Mouse (Mus musculus): ENCODE measurements at regions not wholly inside any gene's neighbourhood (a gene's known extent, or its start where the extent isn't known, plus 50 kb on each side); places are given as distances from the start of the nearest gene placed in this dataset.

DNA sequence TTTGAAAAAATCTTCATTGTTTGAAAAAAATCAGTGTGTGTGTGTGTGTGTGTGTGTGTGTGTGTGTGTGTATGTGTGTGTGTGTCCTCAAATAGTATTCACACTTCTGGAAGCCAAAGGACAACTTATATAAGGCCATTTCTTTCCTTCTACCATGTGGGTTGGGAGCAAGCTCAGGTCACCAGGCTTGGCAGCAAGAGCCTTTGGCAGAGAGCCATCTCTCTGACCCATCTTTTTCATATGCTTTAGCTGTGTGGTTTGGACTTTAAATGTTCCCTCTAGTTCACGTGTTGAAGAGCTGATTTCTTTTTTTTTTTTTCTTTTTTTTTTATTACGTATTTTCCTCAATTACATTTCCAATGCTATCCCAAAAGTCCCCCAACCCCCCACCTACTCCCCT lies 483.1 kb downstream of the Rapgef2 start:
- no peak for DNase-seq
- intact Hi-C loops (cut with DNase I): no loop called here

DNA sequence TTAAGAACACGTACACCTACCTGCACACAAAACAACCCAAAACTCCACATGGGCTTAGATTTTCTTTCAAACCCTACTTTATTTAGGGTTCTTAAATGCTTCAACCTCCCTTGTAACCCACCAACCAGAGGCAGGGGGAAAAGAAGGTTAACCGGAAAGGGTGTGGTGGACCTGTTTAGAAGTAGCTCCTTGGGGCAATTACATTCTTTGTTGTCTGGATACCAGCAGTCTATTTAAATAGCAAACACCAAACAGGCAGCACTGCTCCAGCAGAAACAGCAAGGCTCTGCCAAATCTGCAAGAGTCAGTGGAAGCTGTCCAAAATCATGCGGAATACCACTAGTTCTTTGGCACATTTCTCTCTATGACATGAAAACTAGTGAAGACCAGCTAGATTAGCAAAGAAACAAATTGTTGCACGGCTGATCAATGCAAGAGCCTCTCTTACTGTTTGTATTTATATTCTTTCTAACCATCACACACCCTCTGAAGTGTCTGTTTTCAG lies 490.3 kb downstream of the Rapgef2 start:
- intact Hi-C loops (cut with DNase I): no loop called here
- no peak for DNase-seq

DNA sequence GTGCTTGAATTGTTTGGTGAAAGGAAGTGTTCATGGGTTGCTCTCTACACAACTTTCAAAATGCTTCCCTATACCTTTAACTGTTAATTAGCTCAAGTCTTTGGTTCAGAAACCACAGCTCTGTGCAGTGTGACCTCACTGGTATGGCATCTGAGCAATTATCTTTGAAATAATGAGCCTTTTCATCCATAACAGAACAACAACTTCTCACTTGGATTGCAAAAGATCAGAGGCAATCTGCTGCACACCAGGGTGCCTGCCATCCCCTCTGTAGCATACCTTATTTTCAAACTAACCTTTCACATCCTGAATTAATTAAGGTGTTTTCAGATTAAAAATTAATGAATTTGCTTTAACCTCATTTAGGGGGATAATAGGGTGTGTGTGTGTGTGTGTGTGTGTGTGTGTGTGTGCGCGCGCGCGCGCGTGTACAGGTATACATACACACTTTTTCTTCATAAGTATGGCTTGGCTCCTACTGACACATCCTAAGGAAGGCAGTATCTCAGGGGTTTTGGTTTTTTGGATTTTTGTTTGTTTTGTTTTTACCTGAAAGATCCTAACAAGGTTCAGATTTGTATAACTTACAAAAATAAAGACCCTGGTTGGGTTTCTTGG lies 493.8 kb downstream of the Rapgef2 start:
- intact Hi-C loops (cut with DNase I): no loop called here
- DNase-seq: no peak

DNA sequence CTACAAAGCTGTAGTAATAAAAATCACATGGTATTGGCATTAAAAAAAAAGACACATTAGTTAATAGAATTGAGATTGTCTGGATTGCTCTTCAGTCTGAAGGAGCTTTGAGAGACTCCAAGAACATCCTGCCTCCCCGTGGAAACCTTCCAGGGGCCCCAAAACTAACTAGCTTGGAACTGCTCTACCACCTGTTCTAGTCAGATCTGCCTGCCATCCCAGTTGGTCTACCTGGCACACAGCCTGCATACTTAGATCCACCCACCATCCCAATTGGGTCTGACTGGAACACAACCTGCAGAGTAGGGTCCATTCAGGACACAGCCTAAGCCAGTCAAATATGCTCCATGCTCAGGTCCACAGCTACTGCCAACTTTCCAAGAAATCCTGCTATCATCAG lies 503.6 kb downstream of the Rapgef2 start:
- intact Hi-C loops (cut with DNase I): no loop called here
- no peak for DNase-seq

DNA sequence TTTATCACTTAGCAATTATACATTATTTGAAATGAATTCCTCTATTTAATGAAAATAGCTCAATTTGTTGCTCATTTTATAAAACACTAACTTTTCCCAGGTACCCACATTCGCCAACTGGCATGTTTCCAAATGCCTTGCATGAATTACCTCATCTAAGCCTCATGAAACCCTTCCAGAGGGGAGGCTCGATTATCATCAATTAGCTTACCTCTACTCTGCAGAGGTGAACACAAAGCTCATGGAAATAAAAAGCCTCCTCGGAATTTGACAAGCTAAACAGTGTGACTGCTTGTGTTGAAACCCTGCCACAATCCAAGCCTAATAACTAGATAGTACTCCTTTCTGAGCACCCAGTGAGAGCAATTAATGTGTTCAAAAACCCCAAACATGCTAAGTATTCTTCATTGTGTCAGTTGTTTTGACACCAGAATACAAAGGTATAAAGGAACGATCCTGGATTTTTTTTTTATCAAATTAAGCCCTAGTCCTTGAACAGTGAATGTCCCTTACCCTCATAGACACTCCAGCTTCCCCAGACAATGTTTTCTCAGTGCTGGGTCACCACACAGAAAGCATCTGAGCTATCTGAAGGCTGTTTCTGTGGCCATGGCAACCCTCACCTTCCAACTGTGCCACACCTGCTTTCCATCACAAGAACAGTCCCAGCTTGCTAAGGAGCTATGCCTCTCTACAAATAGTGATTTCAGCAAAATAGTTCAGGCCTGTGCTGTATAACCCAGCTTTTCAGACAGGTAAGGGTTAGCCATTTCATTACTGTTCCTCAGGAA lies 530.4 kb downstream of the Rapgef2 start:
- intact Hi-C loops (cut with DNase I): no loop called here
- no peak for DNase-seq

DNA sequence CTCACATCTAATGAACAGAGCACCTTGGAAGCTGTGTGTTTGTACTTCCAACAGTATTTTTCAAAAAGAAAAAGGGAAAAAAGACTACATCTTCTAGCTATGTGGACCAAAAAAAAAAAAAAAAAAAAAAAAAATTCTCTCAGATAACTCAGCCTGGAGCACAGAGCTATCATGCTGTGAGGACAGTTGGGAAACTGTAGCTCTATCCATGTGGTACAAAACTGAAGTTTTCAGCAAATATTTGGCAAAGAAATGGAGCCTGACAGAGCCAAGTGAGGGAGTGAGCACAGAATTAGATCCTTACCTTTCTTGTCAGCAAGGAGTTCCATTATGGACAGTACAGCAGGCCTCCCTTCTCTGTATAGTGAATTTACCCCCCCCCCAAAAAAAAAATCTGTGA lies 550.2 kb downstream of the Rapgef2 start:
- DNase-seq: no peak
- intact Hi-C loops (cut with DNase I): no loop called here

DNA sequence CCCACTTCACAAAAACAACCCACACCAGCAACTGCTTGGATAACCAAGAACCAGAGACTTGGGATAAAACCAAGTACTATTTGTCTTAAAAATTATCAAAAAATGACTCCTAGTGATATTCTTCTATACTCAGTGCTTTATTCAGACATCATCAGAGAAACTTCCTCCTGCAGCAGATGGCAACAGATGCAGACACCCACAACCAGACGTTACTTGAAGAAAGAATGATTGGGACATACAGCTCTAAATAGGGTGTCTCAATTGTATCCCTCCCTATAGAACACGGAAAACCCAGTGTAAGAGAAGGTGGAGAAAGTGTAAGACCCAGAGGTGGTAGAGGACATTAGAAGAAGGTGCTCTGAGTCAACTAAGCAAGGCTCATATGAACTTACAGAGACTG lies 569.6 kb downstream of the Rapgef2 start:
- intact Hi-C loops (cut with DNase I): no loop called here
- DNase-seq: no peak

DNA sequence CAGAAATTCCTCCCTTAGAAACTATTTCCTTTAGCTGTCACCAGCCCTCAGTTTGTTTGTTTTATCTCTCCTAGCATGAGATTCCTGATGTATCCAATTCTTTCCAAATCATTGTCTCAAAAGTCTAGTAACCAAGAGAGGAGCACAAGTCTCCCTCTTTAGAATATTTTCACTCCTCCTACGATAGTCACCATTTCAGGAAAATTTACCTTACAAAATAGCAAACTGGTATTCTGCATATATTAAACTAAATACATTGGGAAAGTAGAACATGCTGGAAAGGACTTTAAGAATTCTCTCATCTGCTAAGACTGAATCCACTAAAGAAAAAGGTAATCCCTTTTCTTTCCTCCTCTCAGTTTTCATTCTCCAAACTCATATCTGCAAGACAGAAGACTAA lies 578.6 kb downstream of the Rapgef2 start:
- intact Hi-C loops (cut with DNase I): no loop called here
- no peak for DNase-seq

DNA sequence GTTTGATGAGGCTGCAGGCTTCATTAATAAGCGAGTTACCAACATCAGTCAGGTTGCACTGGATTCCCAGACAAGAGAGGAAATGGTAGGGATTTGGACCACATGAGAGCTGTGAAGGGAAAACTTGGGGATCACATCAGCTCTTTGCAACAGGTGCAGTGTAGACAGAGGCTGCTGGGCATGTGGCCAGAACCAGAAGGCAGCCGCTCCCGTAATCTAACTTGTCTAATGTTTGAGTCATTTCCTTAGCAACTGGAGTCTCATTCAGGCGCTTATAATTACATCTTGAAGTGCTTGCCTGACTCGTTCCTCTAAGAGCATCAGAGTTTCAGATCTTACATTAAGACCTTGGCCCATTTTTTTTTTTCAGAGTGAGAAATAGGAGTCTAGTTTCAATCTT lies 587.4 kb downstream of the Rapgef2 start:
- intact Hi-C loops (cut with DNase I): no loop called here
- no peak for DNase-seq

DNA sequence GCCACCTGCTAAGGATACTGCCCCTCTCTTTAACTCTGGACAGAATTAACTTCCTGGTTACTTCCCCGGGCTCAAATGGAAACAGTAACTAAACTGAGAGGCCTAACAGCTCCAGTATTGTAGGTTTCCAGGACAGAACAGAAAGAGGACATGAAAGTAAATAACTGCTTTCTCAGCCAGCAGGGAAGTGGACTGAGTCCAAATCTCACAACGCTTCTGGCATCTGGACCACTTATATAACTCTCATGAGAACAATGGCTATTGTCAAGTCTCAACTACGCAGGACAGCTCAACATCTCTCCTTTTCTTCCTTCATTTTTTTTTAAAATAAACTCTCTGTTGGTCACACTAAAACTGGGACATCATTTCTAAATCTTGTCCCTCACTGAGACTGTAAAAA lies 594.8 kb downstream of the Rapgef2 start:
- intact Hi-C loops (cut with DNase I): no loop called here
- DNase-seq: peak in 1 of 2 experiments; percentile 3

DNA sequence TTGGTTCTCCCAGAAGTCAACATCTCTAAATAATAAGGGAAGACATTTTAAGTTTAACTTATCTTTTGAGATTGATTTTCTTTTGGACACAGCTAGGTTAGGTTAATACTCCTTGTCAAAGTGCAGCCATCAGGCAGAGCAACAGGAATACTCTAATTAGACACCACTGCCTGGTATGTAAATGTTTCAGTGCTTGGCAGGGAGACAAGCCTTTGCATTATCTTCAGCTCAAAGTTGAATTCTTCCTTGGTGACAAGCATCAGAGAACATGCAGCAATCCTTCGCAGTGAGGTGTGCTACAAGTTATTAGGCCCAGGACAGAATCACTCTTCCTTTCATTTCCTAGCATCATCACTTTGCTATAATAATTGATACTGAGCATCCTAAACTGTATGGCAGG lies 608.7 kb downstream of the Rapgef2 start:
- intact Hi-C loops (cut with DNase I): no loop called here
- DNase-seq: no peak

DNA sequence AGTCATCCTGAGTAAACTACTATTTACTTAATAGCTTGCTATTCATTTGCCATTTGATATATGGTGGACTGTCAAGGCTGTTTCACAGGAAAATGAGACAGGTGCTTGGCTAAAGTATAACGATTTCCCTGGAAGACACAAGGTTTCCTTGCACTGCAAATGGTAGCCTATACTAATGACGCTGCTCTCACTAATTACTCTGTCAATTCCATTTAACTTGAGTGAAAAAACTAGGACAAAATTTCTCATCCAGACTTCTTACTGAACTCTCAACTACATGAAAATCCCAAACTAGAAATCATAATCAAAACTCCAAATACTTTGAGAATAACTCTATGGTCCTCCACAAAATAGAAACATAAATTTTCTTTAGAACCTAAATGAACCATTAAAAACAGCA lies 609.5 kb downstream of the Rapgef2 start:
- DNase-seq: no peak
- intact Hi-C loops (cut with DNase I): no loop called here

DNA sequence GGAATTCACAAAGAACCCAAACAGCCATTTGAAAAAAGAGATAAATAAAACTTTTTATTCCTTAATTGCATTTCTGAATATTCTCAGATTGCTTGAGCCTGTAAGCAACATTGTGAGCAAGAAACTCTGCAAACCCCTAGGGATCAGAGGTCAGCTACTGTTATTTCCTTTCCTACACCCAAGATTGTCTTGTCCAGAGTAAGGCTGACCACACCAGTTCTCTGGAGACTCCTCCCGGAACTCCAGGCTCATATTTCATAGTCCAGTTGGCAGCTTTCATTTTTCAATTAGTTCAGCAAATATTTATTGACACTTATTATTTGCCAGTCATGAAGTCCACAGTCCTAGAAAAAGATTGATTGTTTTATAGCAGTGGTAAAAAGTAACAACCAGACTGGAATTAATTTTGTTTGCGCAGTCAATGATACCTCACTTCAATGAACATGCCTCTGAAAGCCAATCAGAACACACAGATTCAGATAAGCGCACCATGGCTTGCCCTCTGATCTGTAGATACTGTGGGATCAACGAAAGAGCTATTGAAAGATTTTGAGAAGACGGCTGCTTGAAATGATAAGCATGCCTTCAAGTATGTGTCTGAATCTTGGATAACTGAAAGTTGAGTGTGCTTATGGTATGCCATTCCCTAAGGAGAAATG lies 611.7 kb downstream of the Rapgef2 start:
- intact Hi-C loops (cut with DNase I): no loop called here
- no peak for DNase-seq

DNA sequence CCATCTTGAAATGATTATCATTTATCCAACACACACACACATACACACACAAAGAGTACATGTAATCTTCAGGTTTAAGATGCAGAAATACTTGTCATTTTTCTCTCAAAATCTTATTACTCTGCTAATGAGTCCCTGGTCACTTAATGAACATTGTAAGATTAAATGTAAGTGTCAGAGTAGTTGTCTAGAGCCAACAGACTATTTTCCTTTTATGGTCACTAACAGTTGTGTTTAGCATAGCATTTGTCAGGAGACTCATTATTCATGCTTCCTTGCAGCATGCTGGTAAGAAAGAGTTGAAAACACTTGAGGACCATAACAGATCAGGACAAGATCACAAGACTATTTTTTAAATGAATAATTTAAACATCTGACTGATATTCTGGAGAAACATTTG lies 618.3 kb downstream of the Rapgef2 start:
- intact Hi-C loops (cut with DNase I): no loop called here
- no peak for DNase-seq

DNA sequence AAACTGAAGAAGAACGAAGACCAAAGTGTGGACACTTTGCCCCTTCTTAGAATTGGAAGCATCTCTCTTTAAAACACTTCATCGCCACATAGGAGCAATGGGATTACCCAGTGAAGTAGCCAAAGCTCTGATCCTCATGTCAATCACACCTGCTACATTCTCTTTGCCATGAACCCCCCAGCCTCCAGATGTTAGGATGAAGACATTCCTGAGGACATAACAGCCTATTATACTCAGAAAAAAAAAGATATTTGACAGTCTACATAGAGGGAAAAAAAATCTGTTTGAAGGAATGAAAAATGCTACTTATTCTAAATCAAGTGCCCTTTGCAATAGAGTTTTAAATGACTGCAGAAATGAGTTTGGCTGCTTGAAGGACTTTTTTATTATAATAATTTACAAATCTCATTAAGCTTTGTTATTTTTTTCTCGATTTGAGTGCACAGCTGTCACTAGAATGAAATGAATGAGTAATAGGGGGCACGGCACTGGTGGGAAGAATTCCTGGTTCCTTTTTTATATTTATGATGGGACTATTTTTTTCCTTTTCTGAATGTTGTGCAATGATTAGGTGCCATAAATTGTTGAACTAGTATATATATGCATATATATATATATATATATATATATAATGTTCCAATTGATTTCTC lies 618.8 kb downstream of the Rapgef2 start:
- intact Hi-C loops (cut with DNase I): no loop called here
- DNase-seq: no peak

DNA sequence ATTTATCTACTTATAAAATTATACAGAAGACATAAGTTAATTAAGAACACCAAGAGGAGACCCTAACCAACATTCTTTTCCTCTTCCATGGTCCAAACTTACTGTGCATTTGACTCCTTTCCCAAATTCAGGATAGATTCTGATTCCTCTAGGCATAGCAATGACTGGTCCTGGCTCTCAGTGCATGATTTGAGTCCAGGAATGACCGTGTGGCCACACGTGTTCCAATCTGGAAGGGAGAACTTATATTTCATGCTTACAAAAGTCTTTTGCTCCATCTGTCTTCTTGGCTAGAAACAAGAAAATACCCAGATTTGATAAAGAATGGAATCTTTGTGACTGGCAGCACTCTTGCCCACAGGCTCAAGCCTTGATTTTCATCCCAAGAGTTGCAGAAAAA lies 638.2 kb downstream of the Rapgef2 start:
- intact Hi-C loops (cut with DNase I): no loop called here
- DNase-seq: no peak

DNA sequence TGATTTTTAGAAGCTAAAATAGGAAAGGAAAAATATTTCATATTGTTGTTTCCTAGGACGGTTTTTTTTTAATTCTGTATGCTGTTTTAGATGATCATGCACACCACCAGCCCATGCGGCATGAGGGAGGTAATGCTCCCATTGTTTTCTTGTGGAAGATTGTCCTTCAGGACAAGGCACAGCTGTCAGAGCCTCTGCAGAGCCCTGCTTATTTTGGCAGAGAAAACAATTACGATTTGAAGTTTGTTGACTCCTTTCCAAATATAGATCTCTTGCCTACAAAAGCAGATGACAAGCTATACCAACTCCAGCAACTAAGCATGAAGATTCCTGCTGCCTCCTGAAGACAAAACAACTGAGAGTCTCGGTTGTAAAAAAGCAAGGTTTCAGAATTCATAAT lies 650.9 kb downstream of the Rapgef2 start:
- no peak for DNase-seq
- intact Hi-C loops (cut with DNase I): no loop called here

DNA sequence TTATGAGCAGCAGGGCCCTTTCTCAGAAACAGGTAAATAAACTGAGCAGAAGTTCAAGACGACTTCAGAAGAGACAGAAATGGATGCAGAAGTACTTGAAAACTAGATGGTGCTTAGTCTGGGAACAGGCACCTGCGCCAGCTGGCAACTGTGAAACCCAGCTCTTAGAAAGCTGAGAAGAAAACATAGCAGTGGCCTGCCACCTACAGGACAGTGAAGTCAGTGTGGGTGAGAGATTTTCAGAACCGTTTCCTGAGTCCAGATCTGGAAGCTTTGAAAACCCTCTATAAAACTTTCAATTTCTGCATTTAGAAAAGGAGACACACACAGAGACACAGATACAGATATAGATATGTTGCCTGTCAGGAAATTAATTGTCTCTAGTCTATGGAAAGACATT lies 667.4 kb downstream of the Rapgef2 start:
- peak; percentile 19 to 39 for DNase-seq
- intact Hi-C loops (cut with DNase I): no loop called here

DNA sequence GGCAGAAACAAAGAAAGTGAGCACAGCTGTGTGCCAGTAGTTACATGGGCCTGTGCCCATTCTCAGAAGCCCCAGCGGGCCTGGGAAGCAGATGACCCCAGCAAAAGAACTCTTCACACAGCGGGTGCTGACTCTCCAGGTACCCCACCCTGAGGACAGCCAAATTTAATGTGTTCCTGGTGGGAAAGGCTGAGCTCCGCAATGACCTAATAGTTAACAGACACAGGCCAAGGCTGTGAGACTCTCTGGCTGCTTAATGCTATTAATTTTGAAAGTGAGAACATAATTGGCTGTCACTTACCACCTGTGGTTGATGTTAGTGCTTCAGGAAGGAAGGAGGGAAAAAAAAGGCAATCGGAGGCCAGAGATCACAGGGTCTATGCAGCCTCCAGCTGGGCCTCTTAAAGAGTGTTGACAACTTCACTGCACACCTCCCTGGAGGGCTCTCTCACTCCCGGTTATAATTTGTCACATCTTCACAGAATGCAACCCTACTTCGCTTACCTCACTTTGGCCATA lies 691.5 kb downstream of the Rapgef2 start:
- intact Hi-C loops (cut with DNase I): no loop called here
- DNase-seq: no peak

DNA sequence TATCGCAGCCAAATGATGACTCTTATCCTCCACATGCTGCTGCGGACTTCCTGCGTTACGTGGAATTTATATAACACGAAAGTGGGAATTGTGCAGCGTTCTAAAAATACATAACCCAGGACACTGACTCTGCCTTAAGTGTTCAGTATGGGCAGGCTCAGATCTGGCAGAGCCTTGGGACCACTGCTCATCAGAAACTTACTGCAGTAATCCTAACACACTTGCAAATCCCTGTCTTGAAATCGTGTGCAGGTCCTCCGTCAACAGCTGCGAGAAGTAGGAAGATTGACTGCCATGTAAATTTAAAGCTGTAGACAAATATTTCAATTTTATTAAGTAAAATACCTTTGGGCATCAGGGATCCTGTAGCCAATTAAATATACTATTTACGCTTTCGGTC lies 692.0 kb downstream of the Rapgef2 start:
- DNase-seq: no peak
- intact Hi-C loops (cut with DNase I): no loop called here

DNA sequence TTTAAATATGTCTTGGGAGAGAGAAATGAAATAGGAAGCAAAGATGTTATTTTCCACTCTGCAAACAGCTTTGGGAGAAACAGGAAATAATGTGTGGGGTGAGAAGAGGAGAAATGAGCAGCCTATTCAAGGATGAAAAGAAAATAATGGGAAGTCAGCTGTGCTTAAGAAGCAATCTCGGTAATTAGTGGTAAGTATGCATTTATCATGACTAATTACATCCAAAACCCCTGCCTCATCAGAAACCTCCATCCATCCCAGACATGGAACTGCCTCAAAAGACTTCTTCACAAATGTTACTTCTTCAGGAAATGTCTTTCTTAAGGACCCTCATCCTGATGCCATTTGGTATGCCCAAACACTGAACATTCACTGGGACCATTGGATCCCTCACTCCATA lies 699.7 kb downstream of the Rapgef2 start:
- DNase-seq: no peak
- intact Hi-C loops (cut with DNase I): no loop called here

Measured in heart, postnatal 36 days (tissue).